Mouse (Mus musculus) liver, adult (tissue): ENCODE data around the gene Ube2e2.
A peak's percentile ranks its signal among the peaks of the same experiment; 100 is the strongest.

Source experiments
- GATA4 ChIP-seq: IDR thresholded peaks from 2 replicates; pipeline ENCODE4 v1.6.1; 2014; ENCODE audit warnings: mild to moderate bottlenecking, low read length; ENCODE audit not compliant: insufficient replicate concordance

The Ube2e2 gene

GRCm38 (mm10) chr14:18893947-18894445, at the start of gene Ube2e2:
Ube2e2 (minus strand) TSS chr14:18894267.
- TF ChIP-seq GATA4, result no peak

- TF ChIP-seq GATA4, result no peak
These were observed 46.0 kb upstream of the Ube2e2 start for GRCm38 (mm10) chr14:18940068-18940467.

DNA sequence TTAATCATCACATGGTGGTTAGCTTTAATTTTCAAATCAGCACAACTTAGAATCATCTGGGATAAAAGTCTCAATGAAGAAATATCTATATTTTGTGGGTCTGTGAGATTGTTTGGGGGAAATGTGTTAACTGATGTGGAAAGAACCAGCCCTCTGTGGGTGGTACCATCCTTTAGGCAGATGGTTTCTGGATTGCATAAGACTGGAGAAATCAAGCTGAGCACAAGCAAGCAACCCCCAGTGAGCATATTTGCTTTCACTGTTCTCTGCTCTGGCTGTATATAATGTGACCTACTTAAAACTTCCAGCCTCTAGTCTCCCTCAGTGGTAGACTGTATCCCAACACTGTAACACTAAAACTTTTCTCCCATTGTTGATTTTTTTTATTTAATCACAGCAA, 9.5 kb upstream of the Ube2e2 start:
- no peak for TF ChIP-seq GATA4

DNA sequence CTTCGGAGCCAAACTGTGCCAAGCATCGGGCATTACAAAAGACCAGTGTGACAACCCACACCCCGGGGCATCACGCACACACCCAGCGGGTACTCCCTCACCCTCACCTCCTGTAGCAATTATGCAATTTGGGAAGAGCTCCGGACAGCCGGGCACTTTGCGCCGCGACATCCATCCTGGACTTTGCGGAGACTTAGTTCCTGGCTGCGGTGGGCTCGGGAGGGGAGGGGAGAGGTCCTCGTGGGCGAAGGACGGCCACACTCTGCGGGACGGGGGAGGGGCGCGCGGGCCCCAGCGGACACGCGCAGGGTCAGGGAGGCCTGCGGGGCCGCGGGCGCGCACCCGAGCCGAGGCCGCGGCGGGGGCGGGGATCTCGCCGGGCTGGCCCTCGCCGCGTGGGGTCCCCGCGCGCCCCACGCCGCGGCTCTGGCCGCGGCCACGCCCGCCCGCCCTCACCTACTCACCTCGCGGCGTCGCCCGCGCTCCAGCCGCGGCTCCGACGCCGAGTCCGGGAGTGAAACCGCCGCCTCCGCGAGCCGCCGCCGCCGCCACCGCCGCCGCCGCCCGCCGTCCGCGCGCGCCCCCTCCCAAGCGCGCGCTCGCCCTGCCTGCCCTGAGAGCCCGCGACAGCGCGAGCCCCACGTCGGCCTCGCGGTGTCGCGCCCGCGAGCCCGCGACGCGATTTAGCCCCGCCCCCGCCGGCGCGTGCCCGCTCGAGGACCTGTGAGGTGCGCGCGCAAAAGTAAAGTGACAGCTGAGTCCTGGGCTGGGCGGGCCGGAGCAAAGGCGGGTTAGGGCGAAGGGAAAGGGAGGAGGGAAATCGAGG, 733 bp downstream of the Ube2e2 start:
- no peak for TF ChIP-seq GATA4

DNA sequence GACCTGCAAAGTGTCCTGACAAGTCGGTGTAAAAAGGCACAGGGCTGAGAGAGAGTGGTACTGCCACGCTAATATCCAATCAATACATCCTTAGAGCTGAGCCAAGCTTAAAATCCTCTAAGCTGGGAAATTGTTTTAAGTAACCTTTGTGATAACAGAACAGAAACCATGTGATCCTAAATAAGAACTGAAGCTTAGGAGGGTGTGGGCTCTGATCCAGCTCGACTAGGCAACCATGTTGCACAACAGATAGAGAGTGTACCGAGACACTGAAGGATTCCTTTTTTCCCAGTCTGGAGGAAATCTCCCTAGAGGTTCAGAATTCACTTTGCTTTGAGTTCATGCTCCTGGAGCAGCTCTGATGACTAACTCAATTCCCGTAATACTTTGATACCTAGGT, 4.5 kb downstream of the Ube2e2 start:
- no peak for TF ChIP-seq GATA4

DNA sequence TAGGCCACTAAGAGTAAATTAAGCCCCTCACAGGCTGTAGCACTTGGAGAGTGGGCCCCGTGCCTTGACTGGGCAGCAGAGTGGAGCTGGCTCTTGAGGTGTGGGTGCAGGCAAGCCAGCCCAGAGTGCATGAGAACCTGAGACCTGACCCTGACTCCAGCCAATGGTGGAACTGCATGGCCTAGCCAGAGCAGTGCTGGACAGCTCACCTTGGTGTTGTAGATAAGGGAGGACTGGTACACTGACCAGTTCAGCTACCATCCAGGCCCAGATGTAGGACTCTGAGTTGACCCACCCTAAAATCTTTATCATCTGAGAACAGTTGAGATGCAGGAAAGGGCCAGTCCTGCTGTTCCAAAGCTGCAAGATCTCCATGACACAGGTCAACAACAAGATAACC, 11.6 kb downstream of the Ube2e2 start:
- no peak for TF ChIP-seq GATA4

- no peak for TF ChIP-seq GATA4
These were observed 23.4 kb downstream of the Ube2e2 start for GRCm38 (mm10) chr14:18870716-18871115.

DNA sequence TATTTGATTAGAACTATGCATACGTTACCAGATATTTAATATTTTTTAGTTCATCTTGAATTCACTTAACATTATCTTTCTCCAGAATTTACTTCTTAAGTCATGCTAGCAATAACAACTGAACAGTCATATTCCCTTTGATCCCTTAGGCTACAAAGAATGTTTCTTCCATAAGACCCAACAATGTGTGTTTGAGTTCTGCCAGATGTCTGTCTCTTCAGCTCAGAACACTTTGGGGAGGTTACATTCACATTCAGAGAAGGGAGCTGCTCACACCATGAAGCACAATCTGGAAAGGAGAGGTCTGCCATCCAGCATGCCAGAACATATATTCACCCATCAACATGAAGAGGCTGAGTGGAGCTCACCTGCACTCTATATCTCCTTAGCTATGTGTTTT, 65.4 kb downstream of the Ube2e2 start:
- TF ChIP-seq GATA4, result no peak

- TF ChIP-seq GATA4, result no peak
These were observed 67.3 kb downstream of the Ube2e2 start for GRCm38 (mm10) chr14:18826753-18827152.

DNA sequence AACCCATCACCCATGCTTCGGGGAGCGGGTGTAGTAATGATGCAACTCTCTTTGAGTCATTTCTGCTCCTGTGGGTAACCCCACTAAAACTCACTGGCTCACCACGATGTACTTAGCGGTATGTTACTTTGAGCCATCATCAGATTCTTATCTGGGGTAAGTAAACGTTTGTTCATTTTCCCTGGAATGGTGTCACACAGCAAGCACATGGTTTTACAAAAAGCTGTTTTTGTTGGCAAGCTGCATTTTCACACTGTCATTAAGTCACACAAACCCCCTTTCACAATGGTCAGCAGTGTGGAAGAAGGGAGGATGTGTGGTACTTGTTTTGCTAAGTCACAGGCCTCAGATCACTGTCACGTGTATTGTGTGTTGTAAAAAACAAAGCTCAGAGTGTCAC, 73.4 kb downstream of the Ube2e2 start:
- peak; percentile 76; the same call in 1 of the 2 replicates for TF ChIP-seq GATA4

DNA sequence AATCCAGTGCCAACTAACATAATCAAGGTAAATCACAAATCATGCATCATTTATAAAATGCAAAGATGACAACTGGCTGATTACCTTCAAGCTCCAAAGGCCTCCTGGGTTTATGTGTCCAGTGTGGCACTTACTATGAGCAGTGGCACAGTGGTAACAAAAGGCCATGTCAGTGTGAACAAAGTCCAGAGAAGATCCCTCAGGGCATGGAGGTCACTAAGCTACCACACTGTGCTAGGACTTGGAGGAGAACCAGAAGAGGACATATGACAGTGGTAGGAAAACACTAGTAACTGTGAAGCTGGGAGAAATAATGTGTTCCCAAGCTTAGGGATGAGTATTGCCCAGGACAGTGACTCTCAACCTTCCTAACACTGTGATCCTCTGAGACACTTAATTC, 97.2 kb downstream of the Ube2e2 start:
- no peak for TF ChIP-seq GATA4

GRCm38 (mm10) chr14:18795787-18796186, 98.3 kb downstream of the Ube2e2 start:
- no peak for TF ChIP-seq GATA4

GRCm38 (mm10) chr14:18778993-18779675, 114.9 kb downstream of the Ube2e2 start:
- TF ChIP-seq GATA4, result no peak

- TF ChIP-seq GATA4, result no peak
These were observed 115.8 kb downstream of the Ube2e2 start for GRCm38 (mm10) chr14:18778241-18778640.

DNA sequence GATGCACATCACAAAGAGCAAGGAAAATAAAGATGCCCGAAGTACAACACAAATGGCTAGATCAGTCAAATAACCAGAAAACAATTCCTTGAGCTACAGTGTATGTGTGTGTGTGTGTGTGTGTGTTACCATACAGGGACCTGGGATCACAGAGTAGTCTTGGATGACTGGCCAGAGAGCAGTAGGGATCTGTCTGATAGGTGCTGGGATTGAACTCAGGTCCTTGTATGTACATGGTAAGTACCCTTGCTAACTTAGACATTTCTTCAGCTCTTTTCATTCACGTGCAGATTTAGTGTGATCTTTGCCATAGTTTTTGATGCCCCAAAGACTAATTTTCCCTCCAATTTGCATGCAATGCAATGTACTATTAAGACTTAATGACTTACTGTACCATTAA, 117.9 kb downstream of the Ube2e2 start:
- no peak for TF ChIP-seq GATA4

DNA sequence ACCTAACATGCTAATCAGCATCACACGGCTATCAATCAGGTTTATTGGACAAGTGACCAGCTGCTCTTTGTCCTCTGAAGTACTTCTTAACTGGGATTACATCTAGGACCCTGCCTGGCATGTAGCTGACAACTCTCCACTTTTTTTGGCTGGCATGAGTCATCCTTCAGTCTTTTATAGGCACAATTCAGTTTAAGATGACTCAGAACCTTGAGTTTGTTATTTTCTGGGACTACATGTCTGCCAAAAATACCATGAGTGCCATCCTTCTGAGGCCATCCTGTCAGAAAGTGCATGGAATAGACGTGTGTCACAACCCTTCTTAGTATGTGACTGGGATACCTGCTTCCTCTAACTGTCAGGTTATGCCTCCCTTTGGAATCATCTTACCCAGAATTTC, 120.3 kb downstream of the Ube2e2 start:
- no peak for TF ChIP-seq GATA4
